Mouse (Mus musculus) thymus, postnatal 14 days (tissue): ENCODE measurements around the gene Cpsf3.

Source experiments
- DNase-seq: peaks from one replicate; pipeline ENCODE4 v3.0.0; 2021

The Cpsf3 gene

GRCm38 (mm10) chr12:21298856-21299255 lies 13.7 kb downstream of the Cpsf3 start:
- no peak for DNase-seq

DNA sequence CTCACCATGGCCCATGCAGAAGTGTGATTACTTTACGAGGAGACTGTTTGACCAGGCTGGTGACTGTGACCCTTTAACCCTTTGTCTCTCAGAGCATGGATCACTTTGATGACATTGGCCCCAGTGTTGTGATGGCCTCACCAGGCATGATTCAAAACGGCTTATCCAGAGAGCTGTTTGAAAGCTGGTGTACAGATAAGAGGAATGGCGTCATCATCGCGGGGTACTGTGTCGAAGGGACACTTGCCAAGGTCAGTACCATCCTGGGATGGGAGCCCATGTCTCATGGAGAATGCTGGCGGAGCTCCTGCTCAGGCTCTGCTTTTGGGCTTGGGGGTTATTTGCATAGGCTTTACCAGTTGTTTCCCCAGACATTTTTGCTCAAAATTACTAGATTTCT lies 16.1 kb downstream of the Cpsf3 start:
- no peak for DNase-seq

DNA sequence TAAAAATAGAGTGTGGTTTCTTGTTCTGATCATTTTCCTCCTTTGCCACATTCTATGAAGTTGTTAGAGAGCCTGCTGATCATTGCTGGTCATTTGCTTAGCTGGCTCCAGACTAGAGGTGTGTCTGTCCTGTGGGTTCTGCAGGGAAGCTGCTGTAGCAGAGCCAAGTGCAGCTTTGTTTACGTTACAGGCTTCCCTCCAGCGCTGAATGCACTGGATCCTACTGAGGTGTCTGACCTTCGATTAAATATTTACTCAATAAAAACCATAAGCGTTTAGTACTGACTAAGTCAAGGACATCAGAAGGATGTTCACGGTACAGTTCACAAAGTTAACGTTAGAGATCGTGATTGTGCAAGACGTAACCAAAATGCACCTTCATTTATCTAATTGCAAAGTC lies 16.7 kb downstream of the Cpsf3 start:
- DNase-seq = no peak

- DNase-seq = no peak
Measured at GRCm38 (mm10) chr12:21302361-21302783, 17.2 kb downstream of the Cpsf3 start.

DNA sequence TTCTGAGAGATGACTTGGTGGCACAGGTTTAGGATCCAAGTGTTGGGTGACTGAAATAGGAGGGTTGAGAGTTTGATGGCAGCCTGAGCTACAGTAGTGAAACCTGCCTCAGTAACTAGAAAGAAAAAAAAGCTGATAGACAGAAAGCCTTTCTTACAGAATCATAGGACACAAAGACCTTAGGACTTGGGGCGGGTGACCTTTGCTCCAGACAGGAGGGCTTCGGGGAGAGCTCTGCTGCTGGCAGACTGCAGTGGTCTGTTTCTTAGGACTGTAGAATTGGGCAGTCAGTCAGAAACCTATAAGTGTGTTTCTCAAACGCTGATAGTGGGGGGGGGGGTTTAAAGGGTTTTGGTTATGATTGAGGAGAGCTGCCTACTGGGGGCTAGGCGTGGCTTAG lies 20.6 kb downstream of the Cpsf3 start:
- DNase-seq = no peak

DNA sequence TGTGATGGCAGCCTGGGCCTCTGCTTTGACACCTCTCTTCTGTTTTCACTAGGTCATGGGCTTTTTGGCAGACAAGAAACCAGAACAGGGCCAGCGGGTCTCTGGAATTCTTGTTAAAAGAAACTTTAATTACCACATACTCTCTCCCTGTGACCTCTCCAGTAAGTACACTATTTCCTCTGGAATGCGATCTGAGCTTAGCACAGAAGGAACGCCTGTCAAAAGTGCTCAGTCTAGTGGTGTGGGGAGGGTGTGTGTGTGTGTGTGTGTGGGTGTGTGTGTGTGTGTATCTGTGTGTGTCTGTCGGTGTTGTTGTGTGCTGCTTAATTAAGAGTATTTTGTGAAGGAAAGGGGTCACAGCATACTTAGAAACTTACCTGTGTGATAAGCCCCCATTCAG lies 21.5 kb downstream of the Cpsf3 start:
- no peak for DNase-seq

- DNase-seq = no peak
Measured at GRCm38 (mm10) chr12:21312201-21312600, 27.0 kb downstream of the Cpsf3 start.

GRCm38 (mm10) chr12:21315923-21316868 lies 31.0 kb downstream of the Cpsf3 start, which contains the start of gene Iah1:
TSS of gene Iah1 (plus strand) at chr12:21316389.
- peak; percentile 94 for DNase-seq

DNA sequence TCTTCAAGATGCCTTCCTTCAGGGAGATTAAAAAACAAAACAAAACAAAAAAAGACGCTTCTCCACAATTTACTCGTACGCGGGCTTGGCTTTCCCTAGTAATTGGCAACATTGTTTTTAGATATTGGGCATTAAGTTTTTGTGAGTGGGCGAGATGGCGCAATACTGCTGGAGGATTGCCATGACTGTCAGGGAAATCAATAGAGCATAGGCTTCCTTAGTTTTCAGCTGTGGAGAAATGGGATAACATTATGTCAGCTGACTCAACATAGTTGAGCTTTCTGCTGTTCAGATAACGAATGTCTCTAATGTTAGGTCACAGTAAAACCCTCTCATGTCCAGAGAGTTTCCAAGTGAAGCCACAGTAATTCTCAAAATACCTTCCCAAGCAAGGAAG lies 31.7 kb downstream of the Cpsf3 start:
- no peak for DNase-seq

GRCm38 (mm10) chr12:21318143-21318895 lies 33.1 kb downstream of the Cpsf3 start:
- peak; percentile 85 for DNase-seq

DNA sequence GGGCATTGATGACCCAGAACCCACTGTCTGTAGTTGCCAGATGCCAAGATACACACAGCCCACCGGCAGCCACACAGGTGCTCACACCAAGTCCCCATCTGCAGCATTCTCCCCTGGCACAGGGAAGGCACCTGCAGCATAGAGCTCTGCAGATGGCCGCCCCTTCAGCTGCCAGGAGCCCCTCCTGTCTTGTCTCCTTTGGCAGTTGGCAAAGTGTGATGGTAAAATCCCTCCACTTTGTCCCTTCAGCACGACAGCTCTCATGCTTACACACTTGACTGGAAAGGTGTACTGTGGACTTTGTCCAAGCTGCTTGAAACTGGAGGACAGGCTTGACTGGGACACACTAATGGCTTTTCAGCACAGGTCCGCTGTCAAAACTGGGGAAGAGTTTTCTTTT lies 35.1 kb downstream of the Cpsf3 start:
- DNase-seq = no peak

- no peak for DNase-seq
Measured at GRCm38 (mm10) chr12:21321170-21321569, 36.0 kb downstream of the Cpsf3 start.

DNA sequence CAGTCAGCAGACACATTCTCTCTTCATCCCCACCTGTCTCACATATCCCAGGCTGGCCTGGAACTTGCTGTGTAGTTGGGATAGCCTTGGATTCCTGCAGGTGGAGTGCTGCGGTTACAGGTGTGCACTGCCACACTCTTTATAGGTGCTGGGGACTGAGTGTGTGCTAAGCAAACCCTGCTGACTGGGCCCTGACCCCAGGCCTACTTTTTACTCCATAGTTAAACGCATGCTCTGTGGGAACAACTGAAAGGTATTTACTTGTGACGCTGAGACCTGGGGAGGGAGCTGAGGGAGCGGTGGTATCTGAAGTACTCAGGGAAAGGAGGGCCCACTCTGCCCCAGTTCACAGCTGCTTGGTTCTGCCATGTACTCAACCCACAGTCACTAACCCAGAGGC lies 37.1 kb downstream of the Cpsf3 start:
- DNase-seq = no peak

GRCm38 (mm10) chr12:21322856-21323255 lies 37.7 kb downstream of the Cpsf3 start:
- no peak for DNase-seq

DNA sequence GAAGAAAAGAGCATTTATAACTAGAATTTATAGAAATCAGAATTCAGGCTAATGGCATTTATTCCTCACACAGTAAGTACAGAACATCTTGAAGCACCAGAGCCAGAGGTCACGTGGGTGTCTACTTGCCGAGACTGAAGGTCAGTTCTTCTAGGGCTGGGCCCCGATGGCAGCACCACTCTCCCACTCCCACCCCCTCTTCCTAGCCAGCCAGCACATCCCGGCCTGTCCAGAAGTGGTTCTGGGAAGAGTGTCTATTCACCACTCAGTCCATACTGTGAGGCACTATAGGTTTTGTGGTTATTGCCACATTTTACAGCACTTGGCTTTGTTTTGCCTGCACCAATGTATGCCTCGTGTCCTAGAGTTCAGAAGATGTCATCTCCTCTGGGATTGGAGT lies 38.9 kb downstream of the Cpsf3 start:
- no peak for DNase-seq

DNA sequence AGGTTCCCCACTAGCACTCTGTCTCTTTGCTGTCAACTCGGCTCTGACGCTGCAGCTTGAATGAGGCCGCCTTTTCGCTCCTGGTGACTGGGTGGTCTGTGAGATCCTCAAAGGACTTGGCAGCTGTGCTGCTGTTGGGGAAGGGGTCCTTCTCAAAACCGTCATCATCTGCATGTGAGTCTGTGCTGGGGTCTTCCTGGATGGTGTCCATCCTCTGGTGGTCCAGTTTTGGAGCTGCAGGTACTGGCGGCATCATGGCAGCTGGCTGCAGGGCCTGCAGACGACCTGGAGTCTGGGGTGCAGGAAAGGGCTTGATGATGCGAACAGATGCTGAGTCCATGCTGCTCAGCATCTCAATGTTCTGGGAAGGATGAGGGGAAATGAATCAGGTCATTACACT lies 40.1 kb downstream of the Cpsf3 start:
- no peak for DNase-seq

DNA sequence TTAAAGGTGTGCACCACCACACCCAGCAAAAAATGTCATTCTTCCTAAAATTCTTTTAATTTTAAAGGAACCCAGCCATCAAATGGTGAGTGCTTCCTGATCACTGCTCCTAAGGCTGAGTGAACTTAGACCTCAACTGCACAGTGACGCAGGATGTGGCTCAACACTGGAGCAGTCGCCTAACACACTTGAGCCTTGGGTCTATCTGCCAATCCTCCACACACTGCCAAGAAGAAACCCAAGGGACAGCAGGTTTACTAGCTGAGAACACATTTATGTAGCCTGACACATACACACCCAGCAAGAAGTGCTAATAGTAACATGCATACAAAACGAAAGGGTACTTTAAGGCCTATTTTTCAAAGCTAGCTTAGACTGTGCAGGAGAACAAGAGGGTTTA lies 41.1 kb downstream of the Cpsf3 start:
- no peak for DNase-seq

DNA sequence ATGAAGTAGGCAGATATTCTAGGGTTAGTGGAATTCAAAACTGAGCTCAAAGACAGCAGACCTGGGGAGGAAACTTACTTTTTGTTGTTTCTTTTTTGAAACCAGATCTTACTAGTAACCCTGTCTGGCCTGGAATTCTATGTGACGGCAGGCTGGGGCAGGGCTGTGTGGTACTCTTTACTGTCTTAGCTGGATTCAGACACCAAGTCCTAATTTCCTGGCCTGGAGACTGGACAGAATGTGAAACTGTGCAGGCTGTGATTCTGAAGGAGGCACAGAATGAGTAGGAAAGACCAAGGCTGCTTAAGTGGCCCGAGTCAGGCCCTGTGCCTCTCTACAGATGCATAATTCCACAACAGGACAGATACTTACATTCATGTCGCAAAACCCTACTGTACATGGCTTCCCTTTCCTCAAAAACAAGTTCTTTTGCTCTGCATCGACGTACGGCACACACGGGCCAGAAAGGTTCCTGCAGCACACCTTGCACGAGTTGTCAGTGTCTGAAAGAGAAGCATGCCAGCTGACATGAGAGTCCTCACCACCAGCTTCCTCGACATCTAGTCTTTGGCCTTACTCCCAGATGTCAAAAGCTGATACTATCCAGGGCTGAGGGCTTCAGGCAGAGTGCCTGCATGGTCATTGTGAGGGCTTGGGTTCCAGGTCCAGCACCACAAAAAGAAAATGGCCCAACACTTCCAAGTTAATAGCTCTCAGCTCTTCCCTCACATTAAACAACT lies 44.6 kb downstream of the Cpsf3 start:
- no peak for DNase-seq

GRCm38 (mm10) chr12:21330961-21331576 lies 45.9 kb downstream of the Cpsf3 start:
- DNase-seq = no peak

GRCm38 (mm10) chr12:21331711-21332110 lies 46.5 kb downstream of the Cpsf3 start:
- no peak for DNase-seq

GRCm38 (mm10) chr12:21333021-21333420 lies 47.8 kb downstream of the Cpsf3 start:
- no peak for DNase-seq

DNA sequence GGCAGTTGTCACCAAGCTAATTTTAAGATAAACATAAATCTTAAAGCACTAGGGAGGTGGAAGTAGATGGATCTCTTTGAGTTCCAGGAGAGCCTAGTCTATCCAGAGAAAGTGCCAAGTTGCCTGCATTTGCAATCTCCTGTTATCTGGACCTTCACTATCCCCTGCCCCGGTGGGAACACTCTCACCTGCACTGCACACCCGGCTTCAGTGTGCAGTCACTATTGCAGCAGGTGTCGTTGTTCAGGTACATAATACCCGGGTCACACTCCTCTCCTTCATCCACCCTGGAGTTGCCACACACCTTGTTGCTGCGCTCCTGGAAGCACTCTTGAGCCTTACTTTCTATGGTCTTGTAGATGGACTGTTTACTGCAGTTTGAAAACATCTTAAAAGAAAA lies 48.6 kb downstream of the Cpsf3 start:
- DNase-seq = no peak

GRCm38 (mm10) chr12:21335869-21336268 lies 50.7 kb downstream of the Cpsf3 start:
- DNase-seq = no peak
